Mouse (Mus musculus): ENCODE measurements around the gene Actc1. TPM values are rescaled to one million over a fixed set of nuclear protein-coding genes. Genes with fewer than 3 reads are reported as not detected.

Actc1 gene
- 0.23 and 2.1 TPM in 2 replicates for polyA plus RNA-seq (2012; rRNA removed)

GRCm38 (mm10) chr2:114052696-114053598, at the start of gene Actc1:
Gene Actc1, minus strand, starts transcription at chr2:114053548.
- H3K27me3 ChIP-seq (ENCODE audit: control insufficient read depth, insufficient read depth, low read length): no peaks in the 10 kb centered on the region
- no peak within 1 kb of the TSS for H3K4me3 ChIP-seq (ENCODE audit: extremely low read depth, insufficient read depth, insufficient read length)
- TF ChIP-seq CTCF (IDR thresholded peaks at IDR 0.05; ENCODE audit: extremely low read depth, insufficient read depth, insufficient read length, insufficient replicate concordance) (no peak), POLR2A (IDR thresholded peaks at IDR 0.05; ENCODE audit: low read depth, low read length) (no peak)
- H3K4me1 ChIP-seq (ENCODE audit: control insufficient read depth, insufficient read depth, insufficient read length): no peaks in the 10 kb centered on the region
- no peaks in the 10 kb centered on the region for H3K36me3 ChIP-seq (ENCODE audit: control insufficient read depth, insufficient read depth, low read length)
- no peak for DNase-seq (ENCODE audit: low read depth in 1 of 2, low spot score in 2 of 2)
- no peak within 1 kb of the TSS for H3K27ac ChIP-seq (ENCODE audit: insufficient read depth, low read length)
- WGBS: 39% methylated on average over 14 of the region's 14 CpGs

- Histone ChIP-seq H3K4me3 (ENCODE audit: extremely low read depth, insufficient read depth, insufficient read length) (no peak overlapping the region), H3K4me1 (ENCODE audit: control insufficient read depth, insufficient read depth, insufficient read length) (no peaks in the 10 kb centered on the region), H3K36me3 (ENCODE audit: control insufficient read depth, insufficient read depth, low read length) (peaks cover 37% of the 10 kb centered on the region), H3K27ac (ENCODE audit: insufficient read depth, low read length) (no peak overlapping the region), H3K27me3 (ENCODE audit: control insufficient read depth, insufficient read depth, low read length) (no peaks in the 10 kb centered on the region)
- TF ChIP-seq CTCF (IDR thresholded peaks at IDR 0.05; ENCODE audit: extremely low read depth, insufficient read depth, insufficient read length, insufficient replicate concordance) (no peak), POLR2A (IDR thresholded peaks at IDR 0.05; ENCODE audit: low read depth, low read length) (no peak)
- DNase-seq (ENCODE audit: low read depth in 1 of 2, low spot score in 2 of 2): no peak
- WGBS: 91% methylated on average over 3 of the region's 3 CpGs
Measured at GRCm38 (mm10) chr2:114102471-114102870, 49.1 kb upstream of the Actc1 start.

GRCm38 (mm10) chr2:114100834-114101233, 47.5 kb upstream of the Actc1 start:
- 97% methylated on average over 9 of the region's 9 CpGs for WGBS

GRCm38 (mm10) chr2:114099816-114100215, 46.5 kb upstream of the Actc1 start:
- no peak overlapping the region for H3K27ac ChIP-seq (ENCODE audit: insufficient read depth, low read length)
- WGBS: 85% methylated on average over 3 of the region's 3 CpGs
- H3K36me3 ChIP-seq (ENCODE audit: control insufficient read depth, insufficient read depth, low read length): peaks cover 28% of the 10 kb centered on the region
- no peak for TF ChIP-seq POLR2A (IDR thresholded peaks at IDR 0.05; ENCODE audit: low read depth, low read length)
- no peak for TF ChIP-seq CTCF (IDR thresholded peaks at IDR 0.05; ENCODE audit: extremely low read depth, insufficient read depth, insufficient read length, insufficient replicate concordance)
- H3K4me1 ChIP-seq (ENCODE audit: control insufficient read depth, insufficient read depth, insufficient read length): no peaks in the 10 kb centered on the region
- H3K4me3 ChIP-seq (ENCODE audit: extremely low read depth, insufficient read depth, insufficient read length): no peak overlapping the region
- DNase-seq (ENCODE audit: low read depth in 1 of 2, low spot score in 2 of 2): no peak
- H3K27me3 ChIP-seq (ENCODE audit: control insufficient read depth, insufficient read depth, low read length): no peaks in the 10 kb centered on the region

More at GRCm38 (mm10) chr2:114100834-114101233, 47.5 kb upstream of the Actc1 start:
- DNase-seq (ENCODE audit: low read depth in 1 of 2, low spot score in 2 of 2): no peak
- TF ChIP-seq POLR2A (IDR thresholded peaks at IDR 0.05; ENCODE audit: low read depth, low read length) (no peak), CTCF (IDR thresholded peaks at IDR 0.05; ENCODE audit: extremely low read depth, insufficient read depth, insufficient read length, insufficient replicate concordance) (no peak)
- Histone ChIP-seq H3K27me3 (ENCODE audit: control insufficient read depth, insufficient read depth, low read length) (no peaks in the 10 kb centered on the region), H3K36me3 (ENCODE audit: control insufficient read depth, insufficient read depth, low read length) (peaks cover 32% of the 10 kb centered on the region), H3K4me1 (ENCODE audit: control insufficient read depth, insufficient read depth, insufficient read length) (no peaks in the 10 kb centered on the region), H3K27ac (ENCODE audit: insufficient read depth, low read length) (no peak overlapping the region), H3K4me3 (ENCODE audit: extremely low read depth, insufficient read depth, insufficient read length) (no peak overlapping the region)

GRCm38 (mm10) chr2:114099109-114099508, 45.8 kb upstream of the Actc1 start:
- peaks cover 26% of the 10 kb centered on the region for H3K36me3 ChIP-seq (ENCODE audit: control insufficient read depth, insufficient read depth, low read length)
- no peak overlapping the region for H3K27ac ChIP-seq (ENCODE audit: insufficient read depth, low read length)
- no peaks in the 10 kb centered on the region for H3K27me3 ChIP-seq (ENCODE audit: control insufficient read depth, insufficient read depth, low read length)
- H3K4me3 ChIP-seq (ENCODE audit: extremely low read depth, insufficient read depth, insufficient read length): no peak overlapping the region
- DNase-seq (ENCODE audit: low read depth in 1 of 2, low spot score in 2 of 2): no peak
- H3K4me1 ChIP-seq (ENCODE audit: control insufficient read depth, insufficient read depth, insufficient read length): no peaks in the 10 kb centered on the region
- TF ChIP-seq POLR2A (IDR thresholded peaks at IDR 0.05; ENCODE audit: low read depth, low read length) (no peak), CTCF (IDR thresholded peaks at IDR 0.05; ENCODE audit: extremely low read depth, insufficient read depth, insufficient read length, insufficient replicate concordance) (no peak)
- WGBS: 91% methylated on average over 5 of the region's 5 CpGs

- no peak for DNase-seq (ENCODE audit: low read depth in 1 of 2, low spot score in 2 of 2)
- Histone ChIP-seq H3K36me3 (ENCODE audit: control insufficient read depth, insufficient read depth, low read length) (peaks cover 18% of the 10 kb centered on the region), H3K27ac (ENCODE audit: insufficient read depth, low read length) (no peak overlapping the region), H3K4me3 (ENCODE audit: extremely low read depth, insufficient read depth, insufficient read length) (no peak overlapping the region), H3K4me1 (ENCODE audit: control insufficient read depth, insufficient read depth, insufficient read length) (no peaks in the 10 kb centered on the region), H3K27me3 (ENCODE audit: control insufficient read depth, insufficient read depth, low read length) (no peaks in the 10 kb centered on the region)
- TF ChIP-seq CTCF (IDR thresholded peaks at IDR 0.05; ENCODE audit: extremely low read depth, insufficient read depth, insufficient read length, insufficient replicate concordance) (no peak), POLR2A (IDR thresholded peaks at IDR 0.05; ENCODE audit: low read depth, low read length) (no peak)
- WGBS: 84% methylated on average over 4 of the region's 4 CpGs
Measured at GRCm38 (mm10) chr2:114097627-114098026, 44.3 kb upstream of the Actc1 start.

- no peak overlapping the region for H3K27ac ChIP-seq (ENCODE audit: insufficient read depth, low read length)
- H3K27me3 ChIP-seq (ENCODE audit: control insufficient read depth, insufficient read depth, low read length): no peaks in the 10 kb centered on the region
- no peaks in the 10 kb centered on the region for H3K4me1 ChIP-seq (ENCODE audit: control insufficient read depth, insufficient read depth, insufficient read length)
- no peak overlapping the region for H3K4me3 ChIP-seq (ENCODE audit: extremely low read depth, insufficient read depth, insufficient read length)
- peaks cover 13% of the 10 kb centered on the region for H3K36me3 ChIP-seq (ENCODE audit: control insufficient read depth, insufficient read depth, low read length)
- no peak for DNase-seq (ENCODE audit: low read depth in 1 of 2, low spot score in 2 of 2)
- WGBS: 34% methylated on average over 1 of the region's 1 CpGs
- TF ChIP-seq POLR2A (IDR thresholded peaks at IDR 0.05; ENCODE audit: low read depth, low read length) (no peak), CTCF (IDR thresholded peaks at IDR 0.05; ENCODE audit: extremely low read depth, insufficient read depth, insufficient read length, insufficient replicate concordance) (no peak)
Measured at GRCm38 (mm10) chr2:114096570-114096969, 43.2 kb upstream of the Actc1 start.

All from spleen, adult 2 months (tissue).